Mouse (Mus musculus) MEL (cell line): ENCODE data around the gene Nfasc. TPM values are rescaled to one million over a fixed set of nuclear protein-coding genes. Genes with fewer than 3 reads are reported as not detected.

Experiments
- DNase-seq: peaks from one replicate; pipeline ENCODE4 v3.0.0; 2011; ENCODE audit warnings: low read depth, low spot score
- H3K27ac ChIP-seq: 2 replicates; pipeline ENCODE4 v1.5.1; 2012; ENCODE audit warnings: low read depth, mild to moderate bottlenecking, control low read depth, low read length, moderate library complexity; ENCODE audit not compliant: control insufficient read depth
- H3K27me3 ChIP-seq, 2 experiments: fragments of 150-350 bp in 1 of 2; sonication (generic) in 1 of 2; 2 replicates each; pipeline ENCODE4 v1.6.1; 2012; ENCODE audit warnings: low read length in 2 of 2, mild to moderate bottlenecking in 2 of 2, improper control_type of control experiment in 1 of 2, moderate library complexity in 1 of 2; ENCODE audit not compliant: insufficient read depth in 2 of 2, control insufficient read depth in 1 of 2
- H3K36me3 ChIP-seq, 2 experiments: 2 replicates each; pipeline ENCODE4 v1.6.1; 2012 to 2014; ENCODE audit warnings: low read length in 2 of 2, improper control_type of control experiment in 1 of 2, inconsistent platforms in 1 of 2, mild to moderate bottlenecking in 1 of 2; ENCODE audit not compliant: insufficient read depth in 2 of 2, control insufficient read depth in 1 of 2
- H3K4me1 ChIP-seq, 2 experiments: fragments of 150-350 bp in 1 of 2; sonication (generic) in 1 of 2; 2 replicates each; pipeline ENCODE4 v1.6.1; 2012; ENCODE audit warnings: low read length in 2 of 2, improper control_type of control experiment in 1 of 2, mild to moderate bottlenecking in 1 of 2; ENCODE audit not compliant: insufficient read depth in 2 of 2, control insufficient read depth in 1 of 2
- H3K4me3 ChIP-seq, 2 experiments: fragments of 150-350 bp in 1 of 2; sonication (generic) in 1 of 2; 2 replicates each; pipeline ENCODE4 v1.5.1; 2012; ENCODE audit warnings: low read depth in 2 of 2, low read length in 2 of 2, mild to moderate bottlenecking in 2 of 2, moderate library complexity in 2 of 2, control low read depth in 1 of 2, improper control_type of control experiment in 1 of 2; ENCODE audit not compliant: control insufficient read depth in 1 of 2, insufficient read depth in 1 of 2
- H3K79me2 ChIP-seq: 2 replicates; pipeline ENCODE4 v1.6.1; 2012; ENCODE audit warnings: mild to moderate bottlenecking, low read length, moderate library complexity; ENCODE audit not compliant: control insufficient read depth, poor library complexity, insufficient read depth
- H3K9ac ChIP-seq: 2 replicates; pipeline ENCODE4 v1.6.1; 2012; ENCODE audit warnings: low read depth, mild to moderate bottlenecking, control low read depth, low read length, moderate library complexity; ENCODE audit not compliant: control insufficient read depth, poor library complexity, severe bottlenecking
- H3K9me3 ChIP-seq: fragments of 150-350 bp; sonication (generic); replicated peaks from 2 replicates; pipeline ENCODE4 v1.6.1; 2012; ENCODE audit warnings: mild to moderate bottlenecking, low read length, improper control_type of control experiment, moderate library complexity; ENCODE audit not compliant: insufficient read depth
- CHD1 ChIP-seq: IDR thresholded peaks from 2 replicates; pipeline ENCODE4 v1.6.1; 2012; ENCODE audit warnings: low read depth, mild to moderate bottlenecking, inconsistent platforms, low read length, improper control_type of control experiment
- CHD2 ChIP-seq: IDR thresholded peaks from 2 replicates; pipeline ENCODE4 v1.6.1; 2011; ENCODE audit warnings: low read length, improper control_type of control experiment
- CTCF ChIP-seq, 3 experiments: IDR thresholded peaks in 2 of 3; conservative IDR thresholded peaks in 1 of 3; 2 replicates each; pipeline ENCODE4 v1.5.1; 2011 to 2012; ENCODE audit warnings: low read length in 3 of 3, low read depth in 2 of 3, mild to moderate bottlenecking in 2 of 3, improper control_type of control experiment in 1 of 3, inconsistent platforms in 1 of 3, mixed read lengths in 1 of 3, moderate library complexity in 1 of 3; ENCODE audit not compliant: control insufficient read depth in 1 of 3, insufficient read depth in 1 of 3, poor library complexity in 1 of 3, severe bottlenecking in 1 of 3
- ETS1 ChIP-seq: IDR thresholded peaks from 2 replicates; pipeline ENCODE4 v1.6.1; 2012; ENCODE audit warnings: low read depth, mild to moderate bottlenecking, inconsistent platforms, low read length, improper control_type of control experiment, moderate library complexity
- MAFK ChIP-seq: IDR thresholded peaks from 2 replicates; pipeline ENCODE4 v1.6.1; 2011; ENCODE audit warnings: low read depth, mild to moderate bottlenecking, low read length, improper control_type of control experiment, borderline replicate concordance
- MAX ChIP-seq: IDR thresholded peaks from 2 replicates; pipeline ENCODE4 v1.6.1; 2011; ENCODE audit warnings: low read length, improper control_type of control experiment
- MAZ ChIP-seq: IDR thresholded peaks from 2 replicates; pipeline ENCODE4 v1.6.1; 2012; ENCODE audit warnings: low read depth, mild to moderate bottlenecking, inconsistent platforms, low read length, improper control_type of control experiment
- MYB ChIP-seq: IDR thresholded peaks from 2 replicates; pipeline ENCODE4 v1.6.1; 2011; ENCODE audit warnings: mild to moderate bottlenecking, low read depth, low read length, improper control_type of control experiment
- MYC ChIP-seq: IDR thresholded peaks from 2 replicates; pipeline ENCODE4 v1.6.1; 2011; ENCODE audit warnings: low read depth, mild to moderate bottlenecking, low read length, improper control_type of control experiment, moderate library complexity
- NELFE ChIP-seq: IDR thresholded peaks from 2 replicates; pipeline ENCODE4 v1.6.1; 2011; ENCODE audit warnings: low read depth, low read length, improper control_type of control experiment
- NRF1 ChIP-seq: IDR thresholded peaks from 2 replicates; pipeline ENCODE4 v1.6.1; 2014; ENCODE audit warnings: low read depth, mild to moderate bottlenecking, inconsistent platforms, low read length, improper control_type of control experiment, moderate library complexity; ENCODE audit not compliant: poor library complexity, insufficient read depth, severe bottlenecking
- POLR2AphosphoS2 ChIP-seq: IDR thresholded peaks from 2 replicates; pipeline ENCODE4 v1.6.1; 2011; ENCODE audit warnings: low read length, improper control_type of control experiment
- POLR2AphosphoS5 ChIP-seq: IDR thresholded peaks from 2 replicates; pipeline ENCODE4 v1.6.1; 2012; ENCODE audit warnings: low read depth, borderline replicate concordance, mild to moderate bottlenecking, inconsistent platforms, low read length, moderate library complexity, mixed read lengths
- RAD21 ChIP-seq: IDR thresholded peaks from 2 replicates; pipeline ENCODE4 v1.6.1; 2011; ENCODE audit warnings: mild to moderate bottlenecking, low read depth, low read length, improper control_type of control experiment
- RCOR1 ChIP-seq: IDR thresholded peaks from 2 replicates; pipeline ENCODE4 v1.6.1; 2012; ENCODE audit warnings: low read depth, mild to moderate bottlenecking, inconsistent platforms, low read length, improper control_type of control experiment
- SIN3A ChIP-seq: IDR thresholded peaks from 2 replicates; pipeline ENCODE4 v1.6.1; 2012; ENCODE audit warnings: low read length, improper control_type of control experiment, inconsistent platforms
- TBP ChIP-seq: IDR thresholded peaks from 2 replicates; pipeline ENCODE4 v1.8.0; 2011; ENCODE audit warnings: low read depth, low read length, improper control_type of control experiment
- UBTF ChIP-seq: IDR thresholded peaks from 2 replicates; pipeline ENCODE4 v1.6.1; 2012; ENCODE audit warnings: low read depth, mild to moderate bottlenecking, inconsistent platforms, low read length, improper control_type of control experiment, moderate library complexity, borderline replicate concordance; ENCODE audit not compliant: insufficient read depth
- USF2 ChIP-seq, 2 experiments: IDR thresholded peaks; 2 replicates each; pipeline ENCODE4 v1.6.1; 2011 to 2012; ENCODE audit warnings: improper control_type of control experiment in 2 of 2, low read length in 2 of 2, borderline replicate concordance in 1 of 2, inconsistent platforms in 1 of 2, low read depth in 1 of 2, mild to moderate bottlenecking in 1 of 2; ENCODE audit not compliant: insufficient read depth in 1 of 2
- ZC3H11A ChIP-seq: IDR thresholded peaks from 2 replicates; pipeline ENCODE4 v1.6.1; 2012; ENCODE audit warnings: low read depth, mild to moderate bottlenecking, inconsistent platforms, low read length, improper control_type of control experiment
- polyA plus RNA-seq, 2 experiments: library from polyadenylated mRNA; stranded (reverse) in 1 of 2; unstranded in 1 of 2; fragments of >175 nt in 1 of 2; fragments of >200 nt in 1 of 2; gene quantifications; 2 replicates each; pipeline versions ENCODE4 v1.2.1 to v1.2.4; 2012; ENCODE audit warnings: low replicate concordance in 2 of 2, low read depth in 1 of 2; ENCODE audit not compliant: insufficient read length in 2 of 2, insufficient read depth in 1 of 2, missing spikeins in 1 of 2
- total RNA-seq: library from RNA; depleted of rRNA; stranded (reverse); fragments of 300-350 nt; gene quantifications from 2 replicates; pipeline ENCODE4 v1.2.3, GENCODE M21; 2012

Gene Nfasc
- total and polyA plus RNA-seq, 3 experiments: not detected

DNA sequence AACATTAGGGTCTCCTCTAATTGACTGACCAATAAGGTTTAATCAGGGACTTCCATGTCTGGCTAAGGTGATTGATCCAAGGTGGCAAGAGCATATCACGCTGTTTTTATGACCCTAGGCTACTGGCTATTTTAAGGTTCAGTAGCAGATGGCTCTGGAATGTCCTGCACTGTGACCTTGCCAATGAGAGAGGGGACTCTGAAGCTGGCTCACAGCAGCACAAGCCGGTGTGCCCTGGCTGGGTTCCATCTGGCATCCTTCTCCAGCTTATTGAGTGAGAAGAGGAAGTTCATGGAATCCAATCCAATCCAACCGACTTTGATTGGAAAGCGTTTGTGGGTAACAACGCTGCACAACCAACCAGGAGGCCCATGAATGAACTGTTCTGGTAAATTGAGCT is 45.3 kb upstream of the Nfasc start:
- H3K27me3 ChIP-seq: peaks cover 2 to 3% of the 10 kb centered on the region in 2 experiments

DNA sequence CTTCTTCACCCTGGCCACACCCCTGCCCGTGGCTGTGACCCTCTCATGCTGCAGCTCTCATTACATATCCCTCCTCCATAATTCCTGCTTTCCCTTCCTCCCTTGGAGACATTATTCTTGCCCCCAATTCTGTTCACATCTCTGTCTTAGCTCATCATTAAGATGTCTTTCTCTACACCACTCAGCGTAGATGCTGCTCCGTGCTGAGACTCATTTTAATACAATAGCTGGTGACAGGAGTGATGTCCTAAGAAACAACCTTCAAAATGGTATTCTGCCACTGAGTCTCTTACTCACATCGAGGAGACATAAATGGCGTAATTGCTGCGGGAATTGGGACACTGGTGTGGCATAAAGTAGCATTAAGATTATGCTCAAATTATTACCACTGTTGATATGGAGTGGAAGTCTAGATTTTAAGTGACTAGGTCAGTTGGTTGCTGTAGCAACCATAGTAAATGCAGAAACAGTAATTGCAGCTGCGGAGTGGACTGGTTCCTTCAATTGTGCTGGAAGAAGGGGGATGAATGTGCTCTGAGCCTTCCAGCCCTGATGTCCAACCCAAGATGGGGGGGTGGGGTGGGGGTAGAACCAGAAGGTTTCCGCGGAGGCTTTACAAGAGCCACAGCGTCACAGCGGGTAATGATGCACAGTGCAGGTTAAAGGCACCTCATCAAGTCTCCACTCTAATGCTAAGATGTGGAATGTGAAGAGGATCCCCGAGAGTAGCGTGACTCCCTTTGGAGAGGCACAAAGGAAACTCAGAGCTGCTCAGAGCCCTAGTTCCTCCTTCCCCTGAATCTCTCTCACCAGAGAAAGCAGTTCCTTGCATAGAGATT is 40.2 kb upstream of the Nfasc start:
- Histone ChIP-seq H3K9ac (no peak overlapping the region), H3K9me3 (no peaks in the 10 kb centered on the region), H3K27me3 (peaks cover 1 to 2% of the 10 kb centered on the region in 2 experiments; a peak in 3 of 4 replicates), H3K4me3 (no peak overlapping the region), H3K4me1 (no peaks in the 10 kb centered on the region), H3K27ac (no peak overlapping the region), H3K79me2 (no peaks in the 10 kb centered on the region), H3K36me3 (no peaks in the 10 kb centered on the region)
- no peak for DNase-seq
- TF ChIP-seq USF2 (IDR thresholded peaks at IDR 0.05; ENCODE audit: borderline replicate concordance in 1 of 2, insufficient read depth in 1 of 2, low read depth in 1 of 2, low read length in 2 of 2) (no peak), POLR2AphosphoS5 (no peak), RCOR1 (no peak), CHD1 (no peak), NELFE (no peak), MYB (no peak), CHD2 (no peak), UBTF (no peak), RAD21 (no peak), TBP (no peak), MAFK (no peak), NRF1 (no peak), POLR2AphosphoS2 (no peak), MAZ (no peak), SIN3A (no peak), MAX (no peak)

More for the DNA sequence above, 45.3 kb upstream of the Nfasc start:
- Histone ChIP-seq H3K9ac (no peak overlapping the region), H3K36me3 (no peaks in the 10 kb centered on the region), H3K4me1 (no peaks in the 10 kb centered on the region), H3K4me3 (no peak overlapping the region), H3K9me3 (no peaks in the 10 kb centered on the region), H3K79me2 (no peaks in the 10 kb centered on the region), H3K27ac (no peak overlapping the region)
- DNase-seq: no peak
- TF ChIP-seq ZC3H11A (no peak), POLR2AphosphoS5 (no peak), NELFE (no peak), CTCF (IDR thresholded peaks at IDR 0.05 in 2 of 3, conservative IDR thresholded peaks at IDR 0.05 in 1 of 3; ENCODE audit: control insufficient read depth in 1 of 3, insufficient read depth in 1 of 3, low read depth in 2 of 3, low read length in 3 of 3, poor library complexity in 1 of 3, severe bottlenecking in 1 of 3) (no peak), MAFK (no peak), POLR2AphosphoS2 (no peak), ETS1 (no peak), MYC (no peak), MYB (no peak)
